Mouse (Mus musculus) ES-E14 (cell line): ENCODE results near the gene Cat.

Experiments
- CHD2 ChIP-seq: IDR thresholded peaks from 2 replicates; pipeline ENCODE4 v1.6.1; 2014; ENCODE audit warnings: mild to moderate bottlenecking, low read depth, low read length, inconsistent platforms
- HCFC1 ChIP-seq: IDR thresholded peaks from 2 replicates; pipeline ENCODE4 v1.6.1; 2012; ENCODE audit warnings: low read length, inconsistent platforms, borderline replicate concordance; ENCODE audit not compliant: insufficient read depth
- MAFK ChIP-seq: IDR thresholded peaks from 2 replicates; pipeline ENCODE4 v1.6.1; 2014; ENCODE audit warnings: mild to moderate bottlenecking, low read depth, low read length, inconsistent platforms; ENCODE audit not compliant: insufficient read depth
- ZC3H11A ChIP-seq: IDR thresholded peaks from 2 replicates; pipeline ENCODE4 v1.6.1; 2012; ENCODE audit warnings: low read depth, mild to moderate bottlenecking, inconsistent platforms, low read length, borderline replicate concordance
- ZNF384 ChIP-seq: IDR thresholded peaks from 2 replicates; pipeline ENCODE4 v1.6.1; 2012; ENCODE audit warnings: low read depth, low read length, inconsistent platforms

DNA sequence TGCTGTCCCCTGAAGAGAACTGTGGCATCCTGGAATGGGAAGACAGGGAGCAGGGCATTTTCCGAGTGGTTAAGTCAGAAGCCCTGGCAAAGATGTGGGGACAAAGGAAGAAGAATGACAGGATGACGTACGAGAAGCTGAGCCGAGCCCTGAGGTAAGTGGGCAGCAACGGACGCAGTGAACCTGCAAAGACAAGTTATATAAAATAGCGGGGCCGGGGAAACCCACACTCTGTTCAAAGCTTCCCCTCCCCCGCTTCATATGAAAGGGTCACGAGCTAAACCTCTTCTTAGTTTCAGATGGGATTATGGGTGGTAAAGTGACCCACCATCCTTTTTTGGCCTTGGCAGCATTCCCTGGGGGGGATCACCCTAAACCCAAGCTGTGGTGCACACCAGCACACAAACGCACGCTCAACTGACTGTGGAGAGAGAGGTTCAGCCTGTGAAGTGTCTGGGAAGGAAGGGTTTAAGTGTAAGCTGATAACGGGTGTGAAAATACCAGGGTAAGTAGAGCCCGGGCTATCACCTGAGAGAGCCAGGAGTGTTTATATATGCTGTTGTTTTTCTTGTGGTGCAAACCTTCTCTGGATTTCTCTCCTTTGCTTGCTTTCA is 35.9 kb downstream of the Cat start:
- TF ChIP-seq MAFK (no peak), ZNF384 (no peak), ZC3H11A (no peak), HCFC1 (no peak), CHD2 (no peak)
